Mouse (Mus musculus) granulocyte monocyte progenitor cell, adult 5-6 weeks (primary cell): ENCODE data around the gene Gnb2. TPM values are rescaled to one million over a fixed set of nuclear protein-coding genes. Genes with fewer than 3 reads are reported as not detected.

Source experiments
- ATAC-seq: replicated peaks from 2 replicates; pipeline ENCODE4 v1.8.0; 2016; ENCODE audit warnings: mild to moderate bottlenecking, moderate TSS enrichment, inconsistent platforms; ENCODE audit not compliant: poor library complexity, severe bottlenecking
- total RNA-seq, 2 experiments: library from RNA; stranded (forward) in 1 of 2; stranded (reverse) in 1 of 2; fragments of 200-712, 200-1000 nt in 1 of 2; fragments of >200 nt in 1 of 2; fragmentation: Nextera tagmentation in 1 of 2; gene quantifications; 2 replicates each; pipeline ENCODE4 v1.2.3; 2014 to 2017

Gnb2 gene
- total RNA-seq (2014; fragmentation: Nextera tagmentation) = 335 and 473 TPM in 2 replicates
- 226 and 299 TPM in 2 replicates for total RNA-seq (2017)

GRCm38 (mm10) chr5:137533117-137533827 is at the start of gene Gnb2, which contains the start of gene Epo:
TSS of gene Gnb2 (minus strand) at chr5:137533510.
TSS of gene Epo (minus strand) at chr5:137533242.
- ATAC-seq = peak; percentile 73

GRCm38 (mm10) chr5:137582702-137583101 is 49.4 kb upstream of the Gnb2 start:
- no peak for ATAC-seq

- ATAC-seq = no peak
Measured at GRCm38 (mm10) chr5:137580246-137580645, 46.9 kb upstream of the Gnb2 start.

- ATAC-seq = no peak
Measured at GRCm38 (mm10) chr5:137574470-137574901, 41.2 kb upstream of the Gnb2 start.

GRCm38 (mm10) chr5:137570691-137571586 is 37.6 kb upstream of the Gnb2 start:
- ATAC-seq = peak; percentile 57

GRCm38 (mm10) chr5:137570181-137570580 is 36.9 kb upstream of the Gnb2 start:
- ATAC-seq = peak; percentile 28; the same call in 1 of the 2 replicates

- peak; percentile 74 for ATAC-seq
Measured at GRCm38 (mm10) chr5:137569665-137570064, 36.4 kb upstream of the Gnb2 start, which contains the start of gene Tfr2. TSS of gene Tfr2 (plus strand) at chr5:137569840.

- ATAC-seq = no peak
Measured at GRCm38 (mm10) chr5:137569031-137569430, 35.7 kb upstream of the Gnb2 start.

- ATAC-seq = no peak
Measured at GRCm38 (mm10) chr5:137568223-137568798, 35.0 kb upstream of the Gnb2 start.

GRCm38 (mm10) chr5:137566416-137566815 is 33.1 kb upstream of the Gnb2 start:
- no peak for ATAC-seq

- ATAC-seq = no peak
Measured at GRCm38 (mm10) chr5:137565744-137566143, 32.4 kb upstream of the Gnb2 start.

GRCm38 (mm10) chr5:137562965-137563364 is 29.7 kb upstream of the Gnb2 start:
- ATAC-seq = no peak

GRCm38 (mm10) chr5:137561556-137561955 is 28.2 kb upstream of the Gnb2 start:
- ATAC-seq = no peak

GRCm38 (mm10) chr5:137553898-137554297 is 20.6 kb upstream of the Gnb2 start:
- ATAC-seq = no peak

GRCm38 (mm10) chr5:137553411-137553837 is 20.1 kb upstream of the Gnb2 start, which contains the start of gene Actl6b:
TSS of gene Actl6b (plus strand) at chr5:137553517.
- ATAC-seq = peak; percentile 92

- no peak for ATAC-seq
Measured at GRCm38 (mm10) chr5:137553000-137553399, 19.7 kb upstream of the Gnb2 start.

GRCm38 (mm10) chr5:137551119-137551518 is 17.8 kb upstream of the Gnb2 start:
- 0 out of 2 replicates have a peak, but pooled peaks have one; percentile 41 for ATAC-seq

- ATAC-seq = no peak
Measured at GRCm38 (mm10) chr5:137549840-137550239, 16.5 kb upstream of the Gnb2 start.

- no peak for ATAC-seq
Measured at GRCm38 (mm10) chr5:137545596-137545995, 12.3 kb upstream of the Gnb2 start.

- ATAC-seq = no peak
Measured at GRCm38 (mm10) chr5:137544926-137545325, 11.6 kb upstream of the Gnb2 start.
